Mouse (Mus musculus): Measurements from ENCODE around the gene Cdh23. TPM values are rescaled to one million over a fixed set of nuclear protein-coding genes. Genes with fewer than 3 reads are reported as not detected.

Gene Cdh23
- total RNA-seq, 4 experiments from 2014 or later = 1.1 to 1.8 (median 1.4) TPM

- DNase-seq (ENCODE audit: low spot score in 2 of 2) = no peak
These were observed 201.2 kb downstream of the Cdh23 start for GRCm38 (mm10) chr10:60495070-60495469.

GRCm38 (mm10) chr10:60491538-60491937 is 204.8 kb downstream of the Cdh23 start:
- no peak for DNase-seq (ENCODE audit: low spot score in 2 of 2)

GRCm38 (mm10) chr10:60481381-60481780 is 214.9 kb downstream of the Cdh23 start:
- no peak for DNase-seq (ENCODE audit: low spot score in 2 of 2)

- no peak for DNase-seq (ENCODE audit: low spot score in 2 of 2)
These were observed 221.7 kb downstream of the Cdh23 start for GRCm38 (mm10) chr10:60474549-60474948.

GRCm38 (mm10) chr10:60473782-60474322 is 222.4 kb downstream of the Cdh23 start:
- DNase-seq (ENCODE audit: low spot score in 2 of 2) = no peak

- DNase-seq (ENCODE audit: low spot score in 2 of 2) = no peak
These were observed 228.5 kb downstream of the Cdh23 start for GRCm38 (mm10) chr10:60467752-60468151.

GRCm38 (mm10) chr10:60463953-60464647 is 232.2 kb downstream of the Cdh23 start:
- DNase-seq (ENCODE audit: low spot score in 2 of 2) = no peak

GRCm38 (mm10) chr10:60456662-60457397 is 239.5 kb downstream of the Cdh23 start:
- no peak for DNase-seq (ENCODE audit: low spot score in 2 of 2)

- no peak for DNase-seq (ENCODE audit: low spot score in 2 of 2)
These were observed 241.1 kb downstream of the Cdh23 start for GRCm38 (mm10) chr10:60455193-60455592.

- DNase-seq (ENCODE audit: low spot score in 2 of 2) = no peak
These were observed 249.1 kb downstream of the Cdh23 start for GRCm38 (mm10) chr10:60447186-60447585.

GRCm38 (mm10) chr10:60445031-60445593 is 251.2 kb downstream of the Cdh23 start:
- peak in 1 of 2 experiments; percentile 5 for DNase-seq (ENCODE audit: low spot score in 2 of 2)

- DNase-seq (ENCODE audit: low spot score in 2 of 2) = no peak
These were observed 253.2 kb downstream of the Cdh23 start for GRCm38 (mm10) chr10:60443078-60443477.

- DNase-seq (ENCODE audit: low spot score in 2 of 2) = no peak
These were observed 254.0 kb downstream of the Cdh23 start for GRCm38 (mm10) chr10:60442321-60442720.

GRCm38 (mm10) chr10:60432679-60433078 is 263.6 kb downstream of the Cdh23 start:
- no peak for DNase-seq (ENCODE audit: low spot score in 2 of 2)

GRCm38 (mm10) chr10:60430591-60430990 is 265.7 kb downstream of the Cdh23 start:
- DNase-seq (ENCODE audit: low spot score in 2 of 2) = no peak

- no peak for DNase-seq (ENCODE audit: low spot score in 2 of 2)
These were observed 266.3 kb downstream of the Cdh23 start for GRCm38 (mm10) chr10:60430001-60430400.

GRCm38 (mm10) chr10:60422756-60423155 is 273.5 kb downstream of the Cdh23 start:
- DNase-seq (ENCODE audit: low spot score in 2 of 2) = no peak

- no peak for DNase-seq (ENCODE audit: low spot score in 2 of 2)
These were observed 276.7 kb downstream of the Cdh23 start for GRCm38 (mm10) chr10:60419624-60420023.

GRCm38 (mm10) chr10:60418137-60418536 is 278.2 kb downstream of the Cdh23 start:
- peak; percentile 33 to 34 for DNase-seq (ENCODE audit: low spot score in 2 of 2)

GRCm38 (mm10) chr10:60417041-60417440 is 279.2 kb downstream of the Cdh23 start:
- DNase-seq (ENCODE audit: low spot score in 2 of 2) = no peak

- no peak for DNase-seq (ENCODE audit: low spot score in 2 of 2)
These were observed 282.5 kb downstream of the Cdh23 start for GRCm38 (mm10) chr10:60413756-60414155.

GRCm38 (mm10) chr10:60411794-60412193 is 284.5 kb downstream of the Cdh23 start:
- DNase-seq (ENCODE audit: low spot score in 2 of 2) = no peak

Measured in gastrocnemius, adult 8-10 months (tissue).